8 mouse cellular contexts compared by ENCODE assay signal in the genomic region with DNA sequence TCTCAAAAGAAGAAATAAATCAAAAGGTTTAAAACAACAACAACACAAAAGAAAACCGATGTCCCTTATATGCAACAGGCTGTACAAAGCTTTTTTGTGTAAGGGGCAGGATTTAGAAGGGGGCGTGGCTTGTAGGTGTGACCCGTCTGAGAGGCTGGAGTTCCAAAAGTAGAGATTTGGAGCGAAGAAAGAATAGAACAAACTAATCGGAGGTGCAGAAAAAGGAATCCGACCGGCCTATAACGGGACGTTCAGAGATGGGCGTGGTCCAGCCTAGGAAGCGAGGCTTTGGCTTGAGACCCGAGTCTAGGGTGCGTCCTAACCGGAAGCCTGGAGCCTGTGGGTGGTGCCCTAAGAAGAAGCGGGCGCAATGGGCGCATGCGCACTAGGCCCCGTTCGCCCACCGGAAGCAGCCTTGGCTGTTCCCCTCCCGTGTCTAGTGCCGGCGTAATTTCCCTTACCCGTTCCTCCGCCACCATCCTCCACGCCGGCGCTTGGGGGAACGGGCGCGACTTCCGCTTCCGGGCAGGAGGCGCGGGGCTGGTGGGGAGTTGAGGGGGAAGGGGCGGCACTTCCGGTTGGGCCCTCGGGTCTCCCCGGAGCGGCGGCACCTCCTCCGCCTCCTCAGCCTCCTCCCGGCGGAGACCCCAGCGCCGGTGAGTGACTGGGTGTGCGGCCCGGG. TPM values are rescaled to one million over a fixed set of nuclear protein-coding genes. Genes with fewer than 3 reads are reported as not detected.
A peak's percentile ranks its signal among the peaks of the same experiment; 100 is the strongest.
DNase-seq lines count a peak whose midpoint lies in the region; ATAC-seq and TF ChIP-seq lines count a peak whose summit lies in the region.

Gene Zfp865 (plus strand): TSS at position 377 of the 682 bp plus-strand sequence.
Gene Ccdc106 (plus strand): TSS at position 554 of the 682 bp plus-strand sequence.

- peaks cover 70% of the 10 kb centered on the region for H3K4me1 ChIP-seq in G1E (ENCODE audit: insufficient read depth, low read depth, low read length)
- H3K4me1 ChIP-seq in forebrain, embryonic 16.5 days (replicated peaks; ENCODE audit: control insufficient read depth, insufficient read depth, low read length): peaks cover 19% of the 10 kb centered on the region
- H3K4me1 ChIP-seq in lung, embryonic 15.5 days: peaks cover 24% of the 10 kb centered on the region

- H3K9ac ChIP-seq in forebrain, embryonic 16.5 days (replicated peaks; ENCODE audit: low read depth, low read length): peak within 1 kb of the TSS; percentile 96
- peak within 1 kb of the TSS; percentile 93 for H3K9ac ChIP-seq in lung, embryonic 15.5 days

- DNase-seq in G1E (ENCODE audit: low spot score): peak; percentile 93
- peak; percentile 97 to 98 for DNase-seq in cerebellum, adult 18-20 months
- DNase-seq in heart, postnatal 4 days: peak; percentile 99
- DNase-seq in layer of hippocampus, adult 8-10 months (ENCODE audit: low spot score in 2 of 2): peak; percentile 99 to 100
- DNase-seq in ovary, adult 18-20 months (ENCODE audit: low spot score): peak; percentile 99
- peak; percentile 99 for DNase-seq in thymus, postnatal 0 days (ENCODE audit: low spot score)

- peak within 1 kb of the TSS; percentile 85 for H3K27ac ChIP-seq in forebrain, embryonic 16.5 days (ENCODE audit: low read length)
- peak within 1 kb of the TSS; percentile 98 for H3K27ac ChIP-seq in lung, embryonic 15.5 days

- no peaks in the 10 kb centered on the region for H3K27me3 ChIP-seq in G1E (ENCODE audit: insufficient read depth, low read length)
- no peaks in the 10 kb centered on the region for H3K27me3 ChIP-seq in forebrain, embryonic 16.5 days (replicated peaks; ENCODE audit: control insufficient read depth, insufficient read depth, low read length)
- H3K27me3 ChIP-seq in lung, embryonic 15.5 days: no peaks in the 10 kb centered on the region

- H3K4me2 ChIP-seq in forebrain, embryonic 16.5 days (ENCODE audit: low read length): peak within 1 kb of the TSS; percentile 57
- H3K4me2 ChIP-seq in lung, embryonic 15.5 days: peak within 1 kb of the TSS; percentile 77

- H3K4me3 ChIP-seq in G1E (ENCODE audit: low read depth, low read length): peak within 1 kb of the TSS; percentile 80
- H3K4me3 ChIP-seq in forebrain, embryonic 16.5 days (replicated peaks; ENCODE audit: low read length): peak within 1 kb of the TSS; percentile 79
- H3K4me3 ChIP-seq in lung, embryonic 15.5 days: peak within 1 kb of the TSS; percentile 81

- no peak for TF ChIP-seq CTCF in G1E (IDR thresholded peaks at IDR 0.05; ENCODE audit: low read depth, low read length)

- H3K9me3 ChIP-seq in G1E (replicated peaks): peaks cover 13% of the 10 kb centered on the region
- H3K9me3 ChIP-seq in forebrain, embryonic 16.5 days (ENCODE audit: control insufficient read depth, low read length): no peaks in the 10 kb centered on the region
- no peaks in the 10 kb centered on the region for H3K9me3 ChIP-seq in lung, embryonic 15.5 days

- WGBS in forebrain, embryonic 16.5 days: under 1% methylated on average over 47 of the region's 49 CpGs
- WGBS in lung, embryonic 15.5 days: under 1% methylated on average over 47 of the region's 49 CpGs

- peaks cover 61% of the 10 kb centered on the region for H3K36me3 ChIP-seq in G1E (replicated peaks)
- no peaks in the 10 kb centered on the region for H3K36me3 ChIP-seq in forebrain, embryonic 16.5 days (ENCODE audit: control insufficient read depth, insufficient read depth)
- peaks cover 33% of the 10 kb centered on the region for H3K36me3 ChIP-seq in lung, embryonic 15.5 days

- peak; percentile 83 for ATAC-seq in G1E (ENCODE audit: extremely low read depth, insufficient number of reproducible peaks, low FRiP score, poor library complexity, severe bottlenecking)
- peak; percentile 88 for ATAC-seq in forebrain, embryonic 16.5 days
- peak; percentile 90 for ATAC-seq in lung, embryonic 15.5 days (ENCODE audit: borderline replicate concordance, extremely low read depth, low FRiP score, low TSS enrichment)

RNA-seq across cellular contexts. Expression of gene Zfp865, which starts in this region (rescaled TPM):
- total RNA-seq in G1E (2014; fragmentation: Nextera tagmentation) (50.6 and 54.8 TPM in 2 replicates), G1E (2017) (17.5 and 19.9 TPM in 2 replicates)
- 121 and 146 TPM in 2 replicates for polyA plus RNA-seq in G1E (2012)
- polyA plus RNA-seq in forebrain, embryonic 16.5 days (2015; fragmentation: Nextera tagmentation; extraction: Ambion mirVana): 5.9 and 6.5 TPM in 2 replicates
- total RNA-seq in heart, postnatal 4 days (2021): 10 to 100 TPM; 26.0 to 26.6 TPM
- 10 to 100 TPM; 37.1 to 42.5 (median 38.5) TPM for total RNA-seq in layer of hippocampus, adult 8-10 months (2022)
- 6.4 and 6.7 TPM in 2 replicates for polyA plus RNA-seq in lung, embryonic 15.5 days (2015; fragmentation: Nextera tagmentation; extraction: Ambion mirVana)
- 5.1 and 5.9 TPM in 2 replicates for polyA plus RNA-seq in thymus, postnatal 0 days (2015; fragmentation: Nextera tagmentation; extraction: Ambion mirVana)

RNA-seq across cellular contexts. Expression of gene Ccdc106, which starts in this region (rescaled TPM):
- total RNA-seq in G1E (2014; fragmentation: Nextera tagmentation) (1.7 TPM in 1 of 2 replicates, not detected in the other), G1E (2017) (0.23 TPM in 1 of 2 replicates, not detected in the other)
- 0.13 and 0.21 TPM in 2 replicates for polyA plus RNA-seq in G1E (2012)
- polyA plus RNA-seq in forebrain, embryonic 16.5 days (2015; fragmentation: Nextera tagmentation; extraction: Ambion mirVana): 50.5 and 59.1 TPM in 2 replicates
- under 1 TPM in 1 of 2 experiments, not detected in 1; 0.61 TPM for total RNA-seq in heart, postnatal 4 days (2021)
- 10 to 100 TPM; 45.2 to 65.9 (median 56.9) TPM for total RNA-seq in layer of hippocampus, adult 8-10 months (2022)
- 7.0 and 7.6 TPM in 2 replicates for polyA plus RNA-seq in lung, embryonic 15.5 days (2015; fragmentation: Nextera tagmentation; extraction: Ambion mirVana)
- 0.27 TPM in 1 of 2 replicates, not detected in the other for polyA plus RNA-seq in thymus, postnatal 0 days (2015; fragmentation: Nextera tagmentation; extraction: Ambion mirVana)

Comparison
In these comparisons a context has a peak if more than half of its experiments do, and no peak if none do; other contexts are left out.
1. Peak in every context shown above with its lines: DNase-seq, ATAC-seq, H3K4me3 ChIP-seq and H3K27ac ChIP-seq.
2. RNA of gene Ccdc106 (total RNA-seq): 45.2 to 65.9 TPM in layer of hippocampus, adult 8-10 months; 0.61 TPM in heart, postnatal 4 days and 0.23 to 1.7 TPM in G1E; every median in the first group is over 10 times any median in the second.
3. RNA of gene Zfp865 (polyA plus RNA-seq): 121 to 146 TPM in G1E; 6.4 to 6.7 TPM in lung, embryonic 15.5 days, 5.9 to 6.5 TPM in forebrain, embryonic 16.5 days and 5.1 to 5.9 TPM in thymus, postnatal 0 days; every median in the first group is over 10 times any median in the second.